Mouse (Mus musculus) cerebellum, postnatal 25 days (tissue): Measurements from ENCODE around the gene Gm20820.
"Not testable (repeated sequence)": the region's sequence is repeated elsewhere in the genome, so short reads cannot be mapped to it uniquely, and the experiment has no call there.

Experiments used
- DNase-seq, 2 experiments: peaks; one replicate each; pipeline ENCODE4 v3.0.0; 2021; ENCODE audit warnings: mixed read lengths in 2 of 2

Gm20820 gene

DNA sequence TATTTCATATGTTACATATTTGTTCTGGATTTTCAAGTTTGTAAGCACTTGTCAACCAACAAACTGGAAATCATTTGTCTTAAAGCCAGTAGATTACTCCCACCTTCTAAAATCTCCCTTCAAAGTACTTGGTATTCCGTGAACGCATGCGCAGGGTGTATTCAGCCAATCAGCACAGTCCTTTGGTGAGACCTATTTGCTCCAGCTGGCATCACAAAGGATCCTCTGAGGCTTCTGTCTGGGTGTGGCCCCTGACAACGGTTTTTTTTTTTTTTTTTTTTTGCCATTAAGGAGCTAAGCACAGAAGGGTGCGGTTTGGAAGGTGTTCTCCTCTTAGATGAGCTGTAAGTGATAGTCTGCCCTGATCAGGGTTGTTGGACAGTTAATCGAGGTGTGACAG is at the start of gene Gm20820:
Gm20820 (plus strand) TSS at position 301 of the 400 bp plus-strand sequence.
- DNase-seq = not testable (repeated sequence)
